Mouse (Mus musculus): ENCODE results near the gene Slc35c2. TPM values are rescaled to one million over a fixed set of nuclear protein-coding genes. Genes with fewer than 3 reads are reported as not detected.

The Slc35c2 gene
- 199 and 209 TPM in 2 replicates for polyA plus RNA-seq (2015; fragmentation: Nextera tagmentation; extraction: Ambion mirVana)

GRCm38 (mm10) chr2:165287202-165287984, at the start of gene Slc35c2:
TSS of gene Slc35c2 (minus strand) at chr2:165287869.
- TF ChIP-seq CTCF (IDR thresholded peaks at IDR 0.05; ENCODE audit: low read depth) = peak; percentile 56
- Histone ChIP-seq H3K4me3 (ENCODE audit: low read depth, low read length) (peak within 1 kb of the TSS; percentile 76), H3K27ac (ENCODE audit: low read depth, low read length) (peak within 1 kb of the TSS; percentile 96), H3K4me1 (replicated peaks; ENCODE audit: control insufficient read depth, insufficient read depth, low read length) (peaks cover 14% of the 10 kb centered on the region), H3K36me3 (ENCODE audit: control insufficient read depth, insufficient read depth) (peaks cover 39% of the 10 kb centered on the region), H3K4me2 (replicated peaks; ENCODE audit: low read depth) (peak within 1 kb of the TSS; percentile 97), H3K9ac (ENCODE audit: low read depth, low read length) (peak within 1 kb of the TSS; percentile 79), H3K27me3 (replicated peaks; ENCODE audit: control insufficient read depth, insufficient read depth, low read length) (no peaks in the 10 kb centered on the region), H3K9me3 (ENCODE audit: control insufficient read depth) (no peaks in the 10 kb centered on the region)
- peak; percentile 60 for ATAC-seq
- under 1% methylated on average over 49 of the region's 49 CpGs for WGBS

GRCm38 (mm10) chr2:165337191-165337590, 49.5 kb upstream of the Slc35c2 start:
- ATAC-seq = peak; percentile 52; the same call in 1 of the 2 replicates
- no peaks in the 10 kb centered on the region for H3K27me3 ChIP-seq (replicated peaks; ENCODE audit: control insufficient read depth, insufficient read depth, low read length)
- no peaks in the 10 kb centered on the region for H3K36me3 ChIP-seq (ENCODE audit: control insufficient read depth, insufficient read depth)
- H3K27ac ChIP-seq (ENCODE audit: low read depth, low read length) = no peak overlapping the region
- no peak overlapping the region for H3K4me3 ChIP-seq (ENCODE audit: low read depth, low read length)
- H3K4me1 ChIP-seq (replicated peaks; ENCODE audit: control insufficient read depth, insufficient read depth, low read length) = peaks cover 3% of the 10 kb centered on the region; the same call in 1 of the 2 replicates
- no peak overlapping the region for H3K4me2 ChIP-seq (replicated peaks; ENCODE audit: low read depth)
- no peaks in the 10 kb centered on the region for H3K9me3 ChIP-seq (ENCODE audit: control insufficient read depth)
- TF ChIP-seq CTCF (IDR thresholded peaks at IDR 0.05; ENCODE audit: low read depth) = peak; percentile 86
- 25% methylated on average over 3 of the region's 3 CpGs for WGBS
- H3K9ac ChIP-seq (ENCODE audit: low read depth, low read length) = no peak overlapping the region

GRCm38 (mm10) chr2:165332610-165333210, 45.0 kb upstream of the Slc35c2 start:
- Histone ChIP-seq H3K9ac (ENCODE audit: low read depth, low read length) (no peak overlapping the region), H3K4me1 (replicated peaks; ENCODE audit: control insufficient read depth, insufficient read depth, low read length) (peaks cover 3% of the 10 kb centered on the region; the same call in 1 of the 2 replicates), H3K36me3 (ENCODE audit: control insufficient read depth, insufficient read depth) (no peaks in the 10 kb centered on the region), H3K4me3 (ENCODE audit: low read depth, low read length) (no peak overlapping the region), H3K4me2 (replicated peaks; ENCODE audit: low read depth) (peak overlapping the region; percentile 35), H3K27me3 (replicated peaks; ENCODE audit: control insufficient read depth, insufficient read depth, low read length) (no peaks in the 10 kb centered on the region), H3K27ac (ENCODE audit: low read depth, low read length) (peak overlapping the region; percentile 51; the same call in 1 of the 2 replicates), H3K9me3 (ENCODE audit: control insufficient read depth) (no peaks in the 10 kb centered on the region)
- WGBS = 44% methylated on average over 14 of the region's 14 CpGs
- TF ChIP-seq CTCF (IDR thresholded peaks at IDR 0.05; ENCODE audit: low read depth) = no peak
- ATAC-seq = no peak

GRCm38 (mm10) chr2:165329703-165330102, 42.0 kb upstream of the Slc35c2 start:
- no peak overlapping the region for H3K9ac ChIP-seq (ENCODE audit: low read depth, low read length)
- no peaks in the 10 kb centered on the region for H3K9me3 ChIP-seq (ENCODE audit: control insufficient read depth)
- H3K4me2 ChIP-seq (replicated peaks; ENCODE audit: low read depth) = no peak overlapping the region
- H3K27me3 ChIP-seq (replicated peaks; ENCODE audit: control insufficient read depth, insufficient read depth, low read length) = no peaks in the 10 kb centered on the region
- peaks cover 9% of the 10 kb centered on the region for H3K4me1 ChIP-seq (replicated peaks; ENCODE audit: control insufficient read depth, insufficient read depth, low read length)
- 15% methylated on average over 3 of the region's 3 CpGs for WGBS
- no peaks in the 10 kb centered on the region for H3K36me3 ChIP-seq (ENCODE audit: control insufficient read depth, insufficient read depth)
- H3K4me3 ChIP-seq (ENCODE audit: low read depth, low read length) = no peak overlapping the region
- no peak for ATAC-seq
- TF ChIP-seq CTCF (IDR thresholded peaks at IDR 0.05; ENCODE audit: low read depth) = no peak
- no peak overlapping the region; the same call in 1 of the 2 replicates for H3K27ac ChIP-seq (ENCODE audit: low read depth, low read length)

GRCm38 (mm10) chr2:165328746-165329145, 41.1 kb upstream of the Slc35c2 start:
- Histone ChIP-seq H3K4me3 (ENCODE audit: low read depth, low read length) (no peak overlapping the region), H3K27ac (ENCODE audit: low read depth, low read length) (no peak overlapping the region), H3K9ac (ENCODE audit: low read depth, low read length) (no peak overlapping the region), H3K4me2 (replicated peaks; ENCODE audit: low read depth) (no peak overlapping the region), H3K4me1 (replicated peaks; ENCODE audit: control insufficient read depth, insufficient read depth, low read length) (peaks cover 15% of the 10 kb centered on the region), H3K36me3 (ENCODE audit: control insufficient read depth, insufficient read depth) (no peaks in the 10 kb centered on the region), H3K9me3 (ENCODE audit: control insufficient read depth) (no peaks in the 10 kb centered on the region), H3K27me3 (replicated peaks; ENCODE audit: control insufficient read depth, insufficient read depth, low read length) (no peaks in the 10 kb centered on the region)
- TF ChIP-seq CTCF (IDR thresholded peaks at IDR 0.05; ENCODE audit: low read depth) = no peak
- no peak for ATAC-seq
- 61% methylated on average over 5 of the region's 5 CpGs for WGBS

- no peak for TF ChIP-seq CTCF (IDR thresholded peaks at IDR 0.05; ENCODE audit: low read depth)
- ATAC-seq = no peak
- Histone ChIP-seq H3K4me3 (ENCODE audit: low read depth, low read length) (peak overlapping the region; percentile 85; the same call in 1 of the 2 replicates), H3K27ac (ENCODE audit: low read depth, low read length) (no peak overlapping the region), H3K36me3 (ENCODE audit: control insufficient read depth, insufficient read depth) (no peaks in the 10 kb centered on the region), H3K9ac (ENCODE audit: low read depth, low read length) (no peak overlapping the region), H3K4me1 (replicated peaks; ENCODE audit: control insufficient read depth, insufficient read depth, low read length) (peaks cover 17% of the 10 kb centered on the region), H3K4me2 (replicated peaks; ENCODE audit: low read depth) (peak overlapping the region; percentile 95), H3K9me3 (ENCODE audit: control insufficient read depth) (no peaks in the 10 kb centered on the region), H3K27me3 (replicated peaks; ENCODE audit: control insufficient read depth, insufficient read depth, low read length) (no peaks in the 10 kb centered on the region)
- 38% methylated on average over 7 of the region's 7 CpGs for WGBS
Observed at GRCm38 (mm10) chr2:165327386-165327785, 39.7 kb upstream of the Slc35c2 start.
